Mouse (Mus musculus) CD4-positive, CD25-positive, alpha-beta regulatory T cell, adult 2 months (primary cell): Measurements from ENCODE around the gene Top2a.

Source experiments
- DNase-seq: peaks from one replicate; pipeline ENCODE4 v3.0.0-alpha.2; 2012; ENCODE audit warnings: low read depth, low spot score

Top2a gene

GRCm38 (mm10) chr11:98964616-98965415 lies 59.2 kb downstream of the Top2a start:
- peak; percentile 22 for DNase-seq

- no peak for DNase-seq
These were observed 59.8 kb downstream of the Top2a start for GRCm38 (mm10) chr11:98964201-98964615.

- peak; percentile 76 for DNase-seq
These were observed 60.6 kb downstream of the Top2a start for GRCm38 (mm10) chr11:98963191-98964021.

GRCm38 (mm10) chr11:98962421-98963095 lies 61.4 kb downstream of the Top2a start:
- DNase-seq = no peak

- DNase-seq = peak; percentile 74
These were observed 62.2 kb downstream of the Top2a start for GRCm38 (mm10) chr11:98961766-98962165.

- peak; percentile 42 for DNase-seq
These were observed 62.9 kb downstream of the Top2a start for GRCm38 (mm10) chr11:98961051-98961592.

- DNase-seq = peak; percentile 77
These were observed 63.6 kb downstream of the Top2a start for GRCm38 (mm10) chr11:98960313-98960906.

- peak; percentile 94 for DNase-seq
These were observed 64.3 kb downstream of the Top2a start for GRCm38 (mm10) chr11:98959437-98960312.

GRCm38 (mm10) chr11:98956340-98956739 lies 67.6 kb downstream of the Top2a start:
- DNase-seq = no peak

GRCm38 (mm10) chr11:98955707-98956235 lies 68.2 kb downstream of the Top2a start:
- DNase-seq = peak; percentile 49

GRCm38 (mm10) chr11:98954801-98955706 lies 68.9 kb downstream of the Top2a start:
- DNase-seq = no peak

GRCm38 (mm10) chr11:98954373-98954772 lies 69.6 kb downstream of the Top2a start:
- peak; percentile 77 for DNase-seq

GRCm38 (mm10) chr11:98953835-98954320 lies 70.1 kb downstream of the Top2a start:
- no peak for DNase-seq

- DNase-seq = no peak
These were observed 70.6 kb downstream of the Top2a start for GRCm38 (mm10) chr11:98953361-98953760.

GRCm38 (mm10) chr11:98952736-98953135 lies 71.3 kb downstream of the Top2a start:
- DNase-seq = peak; percentile 46

- DNase-seq = no peak
These were observed 71.9 kb downstream of the Top2a start for GRCm38 (mm10) chr11:98952111-98952510.

GRCm38 (mm10) chr11:98951026-98951906 lies 72.7 kb downstream of the Top2a start:
- no peak for DNase-seq

GRCm38 (mm10) chr11:98950484-98950883 lies 73.5 kb downstream of the Top2a start:
- DNase-seq = no peak
